Mouse (Mus musculus) liver, embryonic 13.5 days (tissue): ENCODE measurements around the gene Bap1. TPM values are rescaled to one million over a fixed set of nuclear protein-coding genes. Genes with fewer than 3 reads are reported as not detected.

Experiments
- ATAC-seq: fragments of 200-750 bp; cut with Nextera tagmentation; 2 replicates; pipeline ENCODE4 v1.8.0; 2017; ENCODE audit warnings: low read depth, mild to moderate bottlenecking, moderate number of reproducible peaks, moderate library complexity
- DNase-seq: peaks from one replicate; pipeline ENCODE4 v3.0.0; 2022
- H3K27ac ChIP-seq: fragments of 300-500 bp; sonication (generic); 2 replicates; pipeline ENCODE4 v1.5.1; 2015; ENCODE audit warnings: moderate library complexity, mild to moderate bottlenecking, inconsistent platforms
- H3K27me3 ChIP-seq: fragments of 300-500 bp; sonication (generic); 2 replicates; pipeline ENCODE4 v1.6.1; 2015; ENCODE audit warnings: mild to moderate bottlenecking, inconsistent platforms
- H3K36me3 ChIP-seq: fragments of 300-500 bp; sonication (generic); 2 replicates; pipeline ENCODE4 v1.6.1; 2015; ENCODE audit warnings: mild to moderate bottlenecking, inconsistent platforms
- H3K4me1 ChIP-seq: fragments of 300-500 bp; sonication (generic); replicated peaks from 2 replicates; pipeline ENCODE4 v1.6.1; 2015; ENCODE audit warnings: inconsistent platforms
- H3K4me2 ChIP-seq: fragments of 300-500 bp; sonication (generic); 2 replicates; pipeline ENCODE4 v1.6.1; 2015; ENCODE audit warnings: inconsistent platforms, mild to moderate bottlenecking, moderate library complexity
- H3K4me3 ChIP-seq: fragments of 300-500 bp; sonication (generic); replicated peaks from 2 replicates; pipeline ENCODE4 v1.5.1; 2015; ENCODE audit warnings: mild to moderate bottlenecking, inconsistent platforms
- H3K9ac ChIP-seq: fragments of 300-500 bp; sonication (generic); 2 replicates; pipeline ENCODE4 v1.6.1; 2015; ENCODE audit warnings: mild to moderate bottlenecking, inconsistent platforms
- H3K9me3 ChIP-seq: fragments of 300-500 bp; sonication (generic); replicated peaks from 2 replicates; pipeline ENCODE4 v1.6.1; 2016; ENCODE audit warnings: inconsistent platforms
- WGBS: fragments of 180-500 bp; shearing (Covaris S2); methylation state at CpG from one replicate; pipeline ENCODE4 v1.1.7; 2015; ENCODE audit not compliant: insufficient replicate concordance; 5-methylcytosine and 5-hydroxymethylcytosine counted together
- polyA plus RNA-seq: library from polyadenylated mRNA; unstranded; fragments of >200 nt; fragmentation: Nextera tagmentation; extraction: Ambion mirVana; gene quantifications from 2 replicates; pipeline ENCODE4 v1.2.1, GENCODE M21; 2015

The Bap1 gene
- polyA plus RNA-seq, 1 experiment from 2014 or later = 39.5 TPM

- peak overlapping the region; percentile 67 for H3K9ac ChIP-seq
- WGBS = 52% methylated on average over 9 of the region's 9 CpGs
- peak; percentile 55 for DNase-seq
- H3K27me3 ChIP-seq = no peaks in the 10 kb centered on the region
- peaks cover 45% of the 10 kb centered on the region for H3K4me1 ChIP-seq
- H3K9me3 ChIP-seq = no peaks in the 10 kb centered on the region
- peak; percentile 70 for ATAC-seq
- H3K36me3 ChIP-seq = peaks cover 56% of the 10 kb centered on the region
- peak overlapping the region; percentile 29 for H3K4me3 ChIP-seq
- peak overlapping the region; percentile 98 for H3K27ac ChIP-seq
- peak overlapping the region; percentile 64 for H3K4me2 ChIP-seq
Observed at GRCm38 (mm10) chr14:31260932-31261331, 9.7 kb downstream of the Bap1 start.

GRCm38 (mm10) chr14:31267649-31268048 is 16.4 kb downstream of the Bap1 start:
- 82% methylated on average over 11 of the region's 11 CpGs for WGBS
- ATAC-seq = no peak
- peaks cover 13% of the 10 kb centered on the region for H3K4me1 ChIP-seq
- H3K4me2 ChIP-seq = no peak overlapping the region
- H3K36me3 ChIP-seq = no peaks in the 10 kb centered on the region; the same call in 1 of the 2 replicates
- H3K9me3 ChIP-seq = no peaks in the 10 kb centered on the region
- H3K27ac ChIP-seq = no peak overlapping the region
- peaks cover 21% of the 10 kb centered on the region for H3K27me3 ChIP-seq
- DNase-seq = no peak
- H3K4me3 ChIP-seq = no peak overlapping the region
- no peak overlapping the region for H3K9ac ChIP-seq

- Histone ChIP-seq H3K4me3 (no peak overlapping the region), H3K36me3 (no peaks in the 10 kb centered on the region), H3K4me2 (no peak overlapping the region), H3K9ac (no peak overlapping the region), H3K27me3 (peaks cover 21% of the 10 kb centered on the region), H3K27ac (no peak overlapping the region), H3K9me3 (no peaks in the 10 kb centered on the region), H3K4me1 (peaks cover 13% of the 10 kb centered on the region)
- ATAC-seq (no peak), DNase-seq (no peak)
- WGBS = 64% methylated on average over 9 of the region's 9 CpGs
Observed at GRCm38 (mm10) chr14:31268301-31269001, 17.2 kb downstream of the Bap1 start.

GRCm38 (mm10) chr14:31269456-31270100 is 18.3 kb downstream of the Bap1 start:
- H3K27ac ChIP-seq = no peak overlapping the region
- WGBS = 19% methylated on average over 28 of the region's 28 CpGs
- peaks cover 13% of the 10 kb centered on the region for H3K4me1 ChIP-seq
- peak overlapping the region; percentile 39 for H3K9ac ChIP-seq
- no peaks in the 10 kb centered on the region for H3K36me3 ChIP-seq
- peaks cover 21% of the 10 kb centered on the region for H3K27me3 ChIP-seq
- H3K9me3 ChIP-seq = no peaks in the 10 kb centered on the region
- peak overlapping the region; percentile 43 for H3K4me3 ChIP-seq
- H3K4me2 ChIP-seq = peak overlapping the region; percentile 62
- DNase-seq = peak; percentile 36
- ATAC-seq = peak; percentile 66

- DNase-seq (no peak), ATAC-seq (no peak)
- H3K9me3 ChIP-seq = no peaks in the 10 kb centered on the region
- H3K4me3 ChIP-seq = no peak overlapping the region
- no peaks in the 10 kb centered on the region for H3K36me3 ChIP-seq
- no peak overlapping the region for H3K9ac ChIP-seq
- H3K4me2 ChIP-seq = no peak overlapping the region
- H3K27me3 ChIP-seq = peaks cover 21% of the 10 kb centered on the region
- H3K27ac ChIP-seq = no peak overlapping the region
- 68% methylated on average over 6 of the region's 6 CpGs for WGBS
- peaks cover 13% of the 10 kb centered on the region for H3K4me1 ChIP-seq
Observed at GRCm38 (mm10) chr14:31271121-31271520, 19.9 kb downstream of the Bap1 start.

GRCm38 (mm10) chr14:31272164-31272563 is 20.9 kb downstream of the Bap1 start:
- WGBS = 18% methylated on average over 7 of the region's 7 CpGs
- no peak for ATAC-seq
- H3K27ac ChIP-seq = no peak overlapping the region

GRCm38 (mm10) chr14:31285728-31286127 is 34.5 kb downstream of the Bap1 start:
- H3K4me1 ChIP-seq = no peaks in the 10 kb centered on the region

More at GRCm38 (mm10) chr14:31272164-31272563, 20.9 kb downstream of the Bap1 start:
- H3K27me3 ChIP-seq = peaks cover 21% of the 10 kb centered on the region
- no peaks in the 10 kb centered on the region for H3K36me3 ChIP-seq
- no peak overlapping the region for H3K4me3 ChIP-seq
- no peak overlapping the region for H3K4me2 ChIP-seq
- H3K9ac ChIP-seq = no peak overlapping the region
- DNase-seq = peak; percentile 54
- no peaks in the 10 kb centered on the region for H3K9me3 ChIP-seq
- peaks cover 13% of the 10 kb centered on the region for H3K4me1 ChIP-seq

More at GRCm38 (mm10) chr14:31285728-31286127, 34.5 kb downstream of the Bap1 start:
- H3K9ac ChIP-seq = no peak overlapping the region
- ATAC-seq (no peak), DNase-seq (no peak)
- H3K27me3 ChIP-seq = peaks cover 23% of the 10 kb centered on the region
- H3K4me3 ChIP-seq = no peak overlapping the region
- H3K36me3 ChIP-seq = no peaks in the 10 kb centered on the region
- H3K9me3 ChIP-seq = no peaks in the 10 kb centered on the region
- 72% methylated on average over 8 of the region's 8 CpGs for WGBS
- H3K4me2 ChIP-seq = no peak overlapping the region
- no peak overlapping the region for H3K27ac ChIP-seq

Other genes with a start within 250 kb of the Bap1 start
- gene Spcs1, start 249.8 kb upstream of the Bap1 start, polyA plus RNA-seq = 306 and 325 TPM in 2 replicates
- 65.7 and 72.4 TPM in 2 replicates for gene Pbrm1, start 232.3 kb upstream of the Bap1 start, polyA plus RNA-seq
- gene Gnl3, start 232.3 kb upstream of the Bap1 start, polyA plus RNA-seq = 133 and 159 TPM in 2 replicates
- 81.6 and 90.8 TPM in 2 replicates for gene Smim4, start 122.5 kb upstream of the Bap1 start, polyA plus RNA-seq
- gene Nt5dc2, start 120.4 kb upstream of the Bap1 start, polyA plus RNA-seq = 174 and 196 TPM in 2 replicates
- gene Stab1, start 82.8 kb upstream of the Bap1 start, polyA plus RNA-seq = 18.5 and 19.2 TPM in 2 replicates
- 21.1 and 25.3 TPM in 2 replicates for gene Tnnc1, start 43.1 kb upstream of the Bap1 start, polyA plus RNA-seq
- 77.9 and 84.9 TPM in 2 replicates for gene Nisch, start 34.5 kb upstream of the Bap1 start, polyA plus RNA-seq
- 0.02 and 0.05 TPM in 2 replicates for gene Sema3g, start 33.6 kb upstream of the Bap1 start, polyA plus RNA-seq
- 8.4 and 8.6 TPM in 2 replicates for gene Phf7, start 133 bp upstream of the Bap1 start, polyA plus RNA-seq
- 0.15 and 0.28 TPM in 2 replicates for gene Dnah1, start 72.4 kb downstream of the Bap1 start, polyA plus RNA-seq
- 18.1 and 21.9 TPM in 2 replicates for gene Capn7, start 85.2 kb downstream of the Bap1 start, polyA plus RNA-seq
- gene Sh3bp5, start 184.6 kb downstream of the Bap1 start, polyA plus RNA-seq = 13.3 and 16.2 TPM in 2 replicates
- gene Eaf1, start 242.9 kb downstream of the Bap1 start, polyA plus RNA-seq = 24.1 and 31.7 TPM in 2 replicates
- 36.5 and 43.0 TPM in 2 replicates for gene Mettl6, start 243.6 kb downstream of the Bap1 start, polyA plus RNA-seq